ENCODE assay signal across 28 mouse cellular contexts in the genomic region with DNA sequence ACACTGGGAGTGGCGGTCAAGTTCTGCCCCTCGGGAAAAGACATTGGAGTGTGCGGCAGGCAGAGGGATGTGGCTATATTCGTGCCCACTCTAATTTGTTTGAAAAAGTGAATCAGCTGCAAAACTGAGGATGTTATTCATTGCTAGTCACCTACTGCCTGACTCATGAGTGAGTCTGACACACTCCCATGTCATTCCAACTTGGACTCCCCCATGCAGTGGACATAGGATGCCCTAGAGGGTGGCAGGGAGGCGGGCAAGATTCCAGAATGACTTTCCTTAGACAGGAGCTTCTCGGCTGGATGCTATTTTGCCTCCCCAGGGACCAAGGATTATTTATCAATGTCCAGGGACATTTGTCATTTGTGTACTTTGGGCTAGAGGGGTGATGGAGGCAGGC.
DNase-seq lines count a peak whose midpoint lies in the region; ATAC-seq and TF ChIP-seq lines count a peak whose summit lies in the region.
"Had no signal": no experiment of that assay in that cellular context is flagged by ENCODE, and none has a peak within 500 bp of the region (broad histone marks: within the 10 kb centered on the region; RNA-seq: fewer than 3 reads in every experiment).

No protein-coding gene starts in this region.

- no peak overlapping the region for H3ac ChIP-seq in C2C12 (ENCODE audit: control insufficient read depth, insufficient read length, low read depth)

- no peaks in the 10 kb centered on the region for H3K36me3 ChIP-seq in C2C12 (ENCODE audit: control insufficient read depth, insufficient read depth)
- H3K36me3 ChIP-seq: forebrain, embryonic 10.5 days; G1E; heart, embryonic 12.5 days; heart, embryonic 15.5 days had no signal

- H3K79me3 ChIP-seq in C2C12 (ENCODE audit: low read depth): no peaks in the 10 kb centered on the region

- in situ Hi-C loops in Patski (cut with MboI; ENCODE audit: low pct_unique_long_range_greater_than_20kb): loop anchor here (25.0 kb wide), 1 partner anchor 486 kb away; no protein-coding TSS in a partner anchor

- DNase-seq in adrenal gland, postnatal 14 days: peak; percentile 35
- DNase-seq in adrenal gland, adult 18-20 months (ENCODE audit: low spot score in 2 of 2): no peak
- DNase-seq in 3134 (ENCODE audit: extremely low read depth, insufficient read length, low spot score): peak; percentile 80
- DNase-seq in Patski (ENCODE audit: low read depth, low spot score): no peak
- no peak for DNase-seq in retina, postnatal 1 day
- no peak for DNase-seq in layer of hippocampus, postnatal 36 days
- DNase-seq in heart, adult 8-10 months (ENCODE audit: low spot score): no peak
- DNase-seq: cerebellum, adult 18-20 months; cerebellum, adult 9-10 months; cerebellum, postnatal 14 days; forebrain, postnatal 0 days; gastrocnemius, adult 2 months; gastrocnemius, postnatal 14 days; heart, adult 11 months; heart, postnatal 10 days; heart, postnatal 4 days; kidney, adult 18-20 months; kidney, adult 9 months had no signal

- ATAC-seq in Patski: peak; percentile 65
- ATAC-seq: forebrain, embryonic 14.5 days; forebrain, postnatal 0 days; hindbrain, postnatal 0 days; inflammation-experienced regulatory T-cells, adult 6 months; intestine, embryonic 16.5 days had no signal

- TF ChIP-seq CTCF in C2C12 (IDR thresholded peaks at IDR 0.05; ENCODE audit: control insufficient read depth, insufficient read depth, insufficient read length) (no peak), Patski (IDR thresholded peaks at IDR 0.05) (no peak)

- CTCF ChIA-PET in Patski (lab: Charles Lee): interaction anchor here (1.0 to 1.9 kb wide), 6 partner anchors 9 to 163 kb away, joined by 3 to 8 read pairs (median 4); no protein-coding TSS in a partner anchor

- POLR2A ChIA-PET in Patski (lab: Charles Lee): interaction anchor here (1.0 to 1.3 kb wide), 2 partner anchors 164 to 216 kb away, joined by 3 read pairs; no protein-coding TSS in a partner anchor

- H3K27me3 ChIP-seq in C2C12 (ENCODE audit: control insufficient read depth, insufficient read depth, insufficient read length): no peaks in the 10 kb centered on the region
- no peaks in the 10 kb centered on the region for H3K27me3 ChIP-seq in Patski
- H3K27me3 ChIP-seq: CH12.LX had no signal

- H3K79me2 ChIP-seq in C2C12 (ENCODE audit: control insufficient read depth, insufficient read depth): no peaks in the 10 kb centered on the region

- no peak overlapping the region for H3K4me3 ChIP-seq in C2C12 (ENCODE audit: insufficient read depth, poor library complexity, severe bottlenecking)
- H3K4me3 ChIP-seq: forebrain, embryonic 10.5 days; gastrocnemius, adult 2 months; heart, embryonic 12.5 days; heart, embryonic 15.5 days had no signal

TF ChIP-seq in C2C12, 6 proteins besides CTCF, POLR2A, EP300 and RAD21:
- TF ChIP-seq FOSL1 (IDR thresholded peaks at IDR 0.05; ENCODE audit: insufficient read depth, low read length, poor library complexity, severe bottlenecking) (peak; percentile 33), CEBPB (IDR thresholded peaks at IDR 0.05; ENCODE audit: low read depth) (no peak), MYOD1 (IDR thresholded peaks at IDR 0.05; ENCODE audit: control insufficient read depth, insufficient read length, low read depth) (peak; percentile 36)

Comparison
In these comparisons a context has a peak if more than half of its experiments do, and no peak if none do; other contexts are left out.
1. DNase-seq: peak in adrenal gland, postnatal 14 days (single experiment) and 3134 (single experiment); none in adrenal gland, adult 18-20 months (0 of 2), Patski (single experiment), retina, postnatal 1 day (single experiment), layer of hippocampus, postnatal 36 days (0 of 2) and heart, adult 8-10 months (single experiment).